Mouse (Mus musculus) retina, postnatal 7 days (tissue): ENCODE measurements around the gene Gm3415.
"Not testable (repeated sequence)": the region's sequence is repeated elsewhere in the genome, so short reads cannot be mapped to it uniquely, and the experiment has no call there.

Source experiments
- DNase-seq: peaks from one replicate; pipeline ENCODE4 v3.0.0-alpha.2; 2012; ENCODE audit warnings: low read depth, low spot score

The Gm3415 gene

GRCm38 (mm10) chr5:146599216-146599615 lies 43.3 kb downstream of the Gm3415 start:
- not testable (repeated sequence) for DNase-seq

- no peak for DNase-seq
Measured at GRCm38 (mm10) chr5:146599970-146600369, 44.0 kb downstream of the Gm3415 start.

GRCm38 (mm10) chr5:146606221-146606620 lies 50.3 kb downstream of the Gm3415 start:
- no peak for DNase-seq

GRCm38 (mm10) chr5:146606895-146607294 lies 51.0 kb downstream of the Gm3415 start:
- no peak for DNase-seq

GRCm38 (mm10) chr5:146607816-146608215 lies 51.9 kb downstream of the Gm3415 start:
- DNase-seq: no peak
